Mouse (Mus musculus): ENCODE measurements at regions not wholly inside any gene's neighbourhood (a gene's known extent, or its start where the extent isn't known, plus 50 kb on each side); places are given as distances from the start of the nearest gene placed in this dataset.

- Histone ChIP-seq H3K27ac (replicated peaks; ENCODE audit: low read depth, low read length) (no peak overlapping the region), H3K4me3 (ENCODE audit: insufficient read depth, low read depth, low read length) (no peak overlapping the region)
Measured at GRCm38 (mm10) chr1:64189471-64189870, 67.4 kb upstream of the Klf7 start.

GRCm38 (mm10) chr1:64187796-64188513 is 65.9 kb upstream of the Klf7 start:
- Histone ChIP-seq H3K4me3 (ENCODE audit: insufficient read depth, low read depth, low read length) (no peak overlapping the region), H3K27ac (replicated peaks; ENCODE audit: low read depth, low read length) (no peak overlapping the region), H3K4me1 (ENCODE audit: control insufficient read depth, insufficient read depth, insufficient read length, low read length) (peaks cover 4% of the 10 kb centered on the region)

More at GRCm38 (mm10) chr1:64189471-64189870, 67.4 kb upstream of the Klf7 start:
- peaks cover 11% of the 10 kb centered on the region for H3K4me1 ChIP-seq (ENCODE audit: control insufficient read depth, insufficient read depth, insufficient read length, low read length)

DNA sequence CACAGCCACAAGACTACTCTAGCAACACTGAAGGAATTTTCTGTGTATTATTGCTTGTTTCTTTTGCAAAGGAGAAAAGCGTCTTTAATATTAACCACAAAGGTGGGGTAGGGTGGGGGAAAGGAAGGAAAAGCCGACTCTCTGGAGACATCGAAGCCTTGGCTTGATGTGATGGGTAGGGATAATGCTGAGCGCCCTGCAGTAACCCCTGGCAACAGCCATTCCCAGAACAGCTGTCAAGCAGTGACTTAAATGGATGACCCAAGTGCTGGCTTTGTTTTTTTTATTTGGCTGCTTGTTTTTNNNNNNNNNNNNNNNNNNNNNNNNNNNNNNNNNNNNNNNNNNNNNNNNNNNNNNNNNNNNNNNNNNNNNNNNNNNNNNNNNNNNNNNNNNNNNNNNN is 51.6 kb upstream of the Klf7 start:
- no peaks in the 10 kb centered on the region for H3K4me1 ChIP-seq (ENCODE audit: control insufficient read depth, insufficient read depth, insufficient read length, low read length)
- H3K27ac ChIP-seq (replicated peaks; ENCODE audit: low read depth, low read length) = no peak overlapping the region
- H3K4me3 ChIP-seq (ENCODE audit: insufficient read depth, low read depth, low read length) = no peak overlapping the region

- H3K4me1 ChIP-seq (ENCODE audit: control insufficient read depth, insufficient read depth, insufficient read length, low read length) = no peaks in the 10 kb centered on the region
- no peak overlapping the region for H3K4me3 ChIP-seq (ENCODE audit: insufficient read depth, low read depth, low read length)
- H3K27ac ChIP-seq (replicated peaks; ENCODE audit: low read depth, low read length) = no peak overlapping the region
Measured at GRCm38 (mm10) chr1:64172122-64172521, 50.0 kb upstream of the Klf7 start.

All from brown adipose tissue, adult 24 weeks (tissue).